Mouse (Mus musculus): ENCODE measurements at regions not wholly inside any gene's neighbourhood (a gene's known extent, or its start where the extent isn't known, plus 50 kb on each side); places are given as distances from the start of the nearest gene placed in this dataset.

DNA sequence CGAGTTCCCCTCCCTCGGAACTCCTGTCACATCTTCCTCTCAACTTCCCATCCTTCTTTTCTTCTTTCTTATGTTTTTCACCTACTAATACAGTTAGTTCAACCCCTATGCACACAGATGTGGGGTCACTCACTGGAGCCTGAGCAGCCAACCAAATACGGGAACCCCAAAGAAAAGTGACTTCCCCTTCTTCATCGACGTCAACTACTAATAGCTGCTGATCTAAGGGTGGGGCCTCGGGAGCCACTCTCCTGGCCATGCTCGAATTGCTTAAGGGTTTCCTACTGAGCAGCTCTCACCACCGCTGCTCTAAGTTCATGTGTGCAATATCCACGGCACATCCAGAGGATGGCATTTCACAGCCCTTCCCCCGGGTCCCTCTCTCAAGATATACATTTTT, 340.9 kb upstream of the Maf start:
- Histone ChIP-seq H3K4me3 (ENCODE audit: insufficient read depth in 1 of 2, low read depth in 1 of 2, low read length in 2 of 2, poor library complexity in 1 of 2, severe bottlenecking in 1 of 2) (no peak overlapping the region), H3K27ac (ENCODE audit: insufficient read depth, low read depth, low read length, poor library complexity, severe bottlenecking) (no peak overlapping the region), H3K9ac (ENCODE audit: insufficient read depth, low read depth, low read length, poor library complexity, severe bottlenecking) (no peak overlapping the region), H3K4me1 (ENCODE audit: control insufficient read depth in 2 of 2, insufficient read depth in 2 of 2, low read length in 2 of 2, poor library complexity in 1 of 2) (no peaks in the 10 kb centered on the region), H3K36me3 (ENCODE audit: control insufficient read depth, insufficient read depth, low read length, poor library complexity, severe bottlenecking) (no peaks in the 10 kb centered on the region), H3K9me3 (ENCODE audit: control insufficient read depth, insufficient read depth, low read depth, low read length) (no peaks in the 10 kb centered on the region)
- no peak for TF ChIP-seq HCFC1 (IDR thresholded peaks at IDR 0.05; ENCODE audit: borderline replicate concordance, insufficient read depth, low read length)
- TF ChIP-seq CHD2 (IDR thresholded peaks at IDR 0.05; ENCODE audit: low read depth, low read length) = no peak
- TF ChIP-seq MAFK (IDR thresholded peaks at IDR 0.05; ENCODE audit: insufficient read depth, low read depth, low read length) = no peak
- no peak for TF ChIP-seq ZNF384 (IDR thresholded peaks at IDR 0.05; ENCODE audit: low read depth, low read length)
- no peak for TF ChIP-seq ZC3H11A (IDR thresholded peaks at IDR 0.05; ENCODE audit: borderline replicate concordance, low read depth, low read length)
- in situ Hi-C loops (cut with MboI; ENCODE audit: low sequenced_read_pairs in 2 of 2, unreplicated experiment in 2 of 2) = no loop called here
- no peak for DNase-seq (ENCODE audit: low read depth, low spot score)

DNA sequence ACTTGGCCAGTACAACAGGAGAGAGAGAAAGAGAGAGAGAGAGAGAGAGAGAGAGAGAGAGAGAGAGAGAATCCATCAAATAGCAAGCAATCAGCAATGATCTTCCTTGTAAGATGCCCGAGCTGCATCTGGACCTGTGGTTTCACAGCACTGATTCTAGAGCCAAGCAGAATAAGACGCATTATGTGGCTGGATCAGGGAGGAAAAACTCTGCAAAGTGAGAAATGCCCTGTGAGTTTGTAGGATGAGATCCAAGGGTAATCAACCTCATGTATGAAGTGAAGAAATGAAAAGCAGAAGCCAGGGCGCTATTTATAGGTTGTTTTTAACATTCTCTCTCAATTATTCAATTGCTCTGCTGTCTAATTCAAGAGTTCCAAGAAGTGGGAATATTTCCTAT, 339.3 kb upstream of the Maf start:
- Histone ChIP-seq H3K4me1 (ENCODE audit: control insufficient read depth in 2 of 2, insufficient read depth in 2 of 2, low read length in 2 of 2, poor library complexity in 1 of 2) (no peaks in the 10 kb centered on the region), H3K9ac (ENCODE audit: insufficient read depth, low read depth, low read length, poor library complexity, severe bottlenecking) (no peak overlapping the region), H3K27ac (ENCODE audit: insufficient read depth, low read depth, low read length, poor library complexity, severe bottlenecking) (no peak overlapping the region), H3K36me3 (ENCODE audit: control insufficient read depth, insufficient read depth, low read length, poor library complexity, severe bottlenecking) (no peaks in the 10 kb centered on the region), H3K4me3 (ENCODE audit: insufficient read depth in 1 of 2, low read depth in 1 of 2, low read length in 2 of 2, poor library complexity in 1 of 2, severe bottlenecking in 1 of 2) (no peak overlapping the region), H3K9me3 (ENCODE audit: control insufficient read depth, insufficient read depth, low read depth, low read length) (no peaks in the 10 kb centered on the region)
- TF ChIP-seq HCFC1 (IDR thresholded peaks at IDR 0.05; ENCODE audit: borderline replicate concordance, insufficient read depth, low read length) (no peak), ZC3H11A (IDR thresholded peaks at IDR 0.05; ENCODE audit: borderline replicate concordance, low read depth, low read length) (no peak), CHD2 (IDR thresholded peaks at IDR 0.05; ENCODE audit: low read depth, low read length) (no peak), MAFK (IDR thresholded peaks at IDR 0.05; ENCODE audit: insufficient read depth, low read depth, low read length) (no peak), ZNF384 (IDR thresholded peaks at IDR 0.05; ENCODE audit: low read depth, low read length) (no peak)
- no peak for DNase-seq (ENCODE audit: low read depth, low spot score)
- in situ Hi-C loops (cut with MboI; ENCODE audit: low sequenced_read_pairs in 2 of 2, unreplicated experiment in 2 of 2) = no loop called here

DNA sequence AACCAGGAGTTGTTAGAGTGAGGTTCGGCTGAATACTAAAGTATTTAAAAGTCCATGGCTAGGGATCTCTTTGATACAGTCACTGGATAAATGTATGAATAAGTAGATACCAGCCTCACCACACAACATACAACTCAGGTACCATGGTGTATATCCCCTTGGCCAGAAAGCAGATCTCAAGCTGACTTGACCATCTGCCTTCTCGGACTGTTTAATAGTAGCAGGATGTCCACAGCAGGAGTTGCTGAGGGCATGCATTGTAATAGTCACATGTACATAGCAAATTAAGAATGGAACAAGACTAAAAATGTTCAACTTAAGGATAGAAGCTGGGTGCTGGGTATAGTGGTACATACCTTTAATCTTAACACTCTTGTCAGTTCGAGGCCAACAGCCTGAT, 337.9 kb upstream of the Maf start:
- in situ Hi-C loops (cut with MboI; ENCODE audit: low sequenced_read_pairs in 2 of 2, unreplicated experiment in 2 of 2) = no loop called here
- no peak for TF ChIP-seq MAFK (IDR thresholded peaks at IDR 0.05; ENCODE audit: insufficient read depth, low read depth, low read length)
- TF ChIP-seq ZC3H11A (IDR thresholded peaks at IDR 0.05; ENCODE audit: borderline replicate concordance, low read depth, low read length) = no peak
- no peak for TF ChIP-seq HCFC1 (IDR thresholded peaks at IDR 0.05; ENCODE audit: borderline replicate concordance, insufficient read depth, low read length)
- no peak for TF ChIP-seq ZNF384 (IDR thresholded peaks at IDR 0.05; ENCODE audit: low read depth, low read length)
- TF ChIP-seq CHD2 (IDR thresholded peaks at IDR 0.05; ENCODE audit: low read depth, low read length) = no peak
- no peaks in the 10 kb centered on the region for H3K9me3 ChIP-seq (ENCODE audit: control insufficient read depth, insufficient read depth, low read depth, low read length)
- H3K27ac ChIP-seq (ENCODE audit: insufficient read depth, low read depth, low read length, poor library complexity, severe bottlenecking) = no peak overlapping the region
- DNase-seq (ENCODE audit: low read depth, low spot score) = no peak
- H3K36me3 ChIP-seq (ENCODE audit: control insufficient read depth, insufficient read depth, low read length, poor library complexity, severe bottlenecking) = no peaks in the 10 kb centered on the region
- H3K9ac ChIP-seq (ENCODE audit: insufficient read depth, low read depth, low read length, poor library complexity, severe bottlenecking) = no peak overlapping the region
- H3K4me3 ChIP-seq (ENCODE audit: insufficient read depth in 1 of 2, low read depth in 1 of 2, low read length in 2 of 2, poor library complexity in 1 of 2, severe bottlenecking in 1 of 2) = no peak overlapping the region
- H3K4me1 ChIP-seq (ENCODE audit: control insufficient read depth in 2 of 2, insufficient read depth in 2 of 2, low read length in 2 of 2, poor library complexity in 1 of 2) = no peaks in the 10 kb centered on the region

DNA sequence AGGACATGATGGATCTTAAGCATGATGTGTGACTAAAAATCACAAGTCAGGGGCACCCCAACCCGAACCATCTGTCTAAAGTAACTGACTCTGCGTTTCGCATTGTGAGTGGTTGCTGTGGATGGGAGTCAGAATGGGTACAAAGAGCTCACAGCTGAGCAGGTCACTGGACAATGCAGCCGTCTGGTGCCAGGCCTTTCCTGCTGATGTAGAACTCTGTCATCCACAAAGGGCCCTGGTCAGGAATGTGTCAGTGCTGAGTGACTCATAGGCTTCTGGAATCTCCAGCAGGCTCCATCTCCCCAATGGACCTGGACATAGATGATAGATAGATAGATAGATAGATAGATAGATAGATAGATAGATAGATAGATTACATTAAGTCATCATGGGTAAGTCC, 335.8 kb upstream of the Maf start:
- Histone ChIP-seq H3K36me3 (ENCODE audit: control insufficient read depth, insufficient read depth, low read length, poor library complexity, severe bottlenecking) (no peaks in the 10 kb centered on the region), H3K4me1 (ENCODE audit: control insufficient read depth in 2 of 2, insufficient read depth in 2 of 2, low read length in 2 of 2, poor library complexity in 1 of 2) (no peaks in the 10 kb centered on the region), H3K27ac (ENCODE audit: insufficient read depth, low read depth, low read length, poor library complexity, severe bottlenecking) (no peak overlapping the region), H3K9me3 (ENCODE audit: control insufficient read depth, insufficient read depth, low read depth, low read length) (no peaks in the 10 kb centered on the region), H3K4me3 (ENCODE audit: insufficient read depth in 1 of 2, low read depth in 1 of 2, low read length in 2 of 2, poor library complexity in 1 of 2, severe bottlenecking in 1 of 2) (no peak overlapping the region), H3K9ac (ENCODE audit: insufficient read depth, low read depth, low read length, poor library complexity, severe bottlenecking) (no peak overlapping the region)
- in situ Hi-C loops (cut with MboI; ENCODE audit: low sequenced_read_pairs in 2 of 2, unreplicated experiment in 2 of 2) = no loop called here
- no peak for DNase-seq (ENCODE audit: low read depth, low spot score)
- TF ChIP-seq HCFC1 (IDR thresholded peaks at IDR 0.05; ENCODE audit: borderline replicate concordance, insufficient read depth, low read length) (no peak), ZC3H11A (IDR thresholded peaks at IDR 0.05; ENCODE audit: borderline replicate concordance, low read depth, low read length) (no peak), MAFK (IDR thresholded peaks at IDR 0.05; ENCODE audit: insufficient read depth, low read depth, low read length) (no peak), CHD2 (IDR thresholded peaks at IDR 0.05; ENCODE audit: low read depth, low read length) (no peak), ZNF384 (IDR thresholded peaks at IDR 0.05; ENCODE audit: low read depth, low read length) (no peak)

DNA sequence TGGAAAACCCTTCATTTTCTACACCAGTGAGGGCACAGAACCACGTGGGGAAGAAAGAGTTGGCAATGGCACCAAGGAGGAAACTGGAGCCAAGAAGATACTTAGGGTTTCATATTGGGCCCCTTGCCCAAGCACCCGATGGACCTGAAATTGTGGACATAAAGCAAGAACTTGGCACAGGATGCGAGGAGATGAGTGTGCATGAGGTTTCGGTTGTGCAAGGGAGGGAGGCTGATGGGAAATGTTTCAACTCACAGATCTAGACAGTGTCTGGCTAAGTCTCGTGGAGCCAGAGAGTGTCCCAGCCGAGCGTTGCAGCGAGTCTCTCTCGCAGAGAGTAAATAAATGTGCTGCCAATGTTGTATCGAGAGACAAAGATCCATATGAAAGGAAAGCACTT, 323.4 kb upstream of the Maf start:
- no peak for TF ChIP-seq CHD2 (IDR thresholded peaks at IDR 0.05; ENCODE audit: low read depth, low read length)
- TF ChIP-seq HCFC1 (IDR thresholded peaks at IDR 0.05; ENCODE audit: borderline replicate concordance, insufficient read depth, low read length) = no peak
- no peak for TF ChIP-seq ZNF384 (IDR thresholded peaks at IDR 0.05; ENCODE audit: low read depth, low read length)
- TF ChIP-seq MAFK (IDR thresholded peaks at IDR 0.05; ENCODE audit: insufficient read depth, low read depth, low read length) = no peak
- TF ChIP-seq ZC3H11A (IDR thresholded peaks at IDR 0.05; ENCODE audit: borderline replicate concordance, low read depth, low read length) = no peak
- no peak overlapping the region for H3K27ac ChIP-seq (ENCODE audit: insufficient read depth, low read depth, low read length, poor library complexity, severe bottlenecking)
- no peaks in the 10 kb centered on the region for H3K4me1 ChIP-seq (ENCODE audit: control insufficient read depth in 2 of 2, insufficient read depth in 2 of 2, low read length in 2 of 2, poor library complexity in 1 of 2)
- no peak for DNase-seq (ENCODE audit: low read depth, low spot score)
- no peaks in the 10 kb centered on the region for H3K9me3 ChIP-seq (ENCODE audit: control insufficient read depth, insufficient read depth, low read depth, low read length)
- in situ Hi-C loops (cut with MboI; ENCODE audit: low sequenced_read_pairs in 2 of 2, unreplicated experiment in 2 of 2) = no loop called here
- H3K4me3 ChIP-seq (ENCODE audit: insufficient read depth in 1 of 2, low read depth in 1 of 2, low read length in 2 of 2, poor library complexity in 1 of 2, severe bottlenecking in 1 of 2) = no peak overlapping the region
- no peak overlapping the region for H3K9ac ChIP-seq (ENCODE audit: insufficient read depth, low read depth, low read length, poor library complexity, severe bottlenecking)
- H3K36me3 ChIP-seq (ENCODE audit: control insufficient read depth, insufficient read depth, low read length, poor library complexity, severe bottlenecking) = no peaks in the 10 kb centered on the region

Data from ES-E14 (cell line).